Mouse (Mus musculus) right cerebral cortex, postnatal 4 days (tissue): ENCODE data around the gene Tent4a.

Experiments used
- DNase-seq: peaks from one replicate; pipeline ENCODE4 v3.0.0-alpha.2; 2022

Gene Tent4a

DNA sequence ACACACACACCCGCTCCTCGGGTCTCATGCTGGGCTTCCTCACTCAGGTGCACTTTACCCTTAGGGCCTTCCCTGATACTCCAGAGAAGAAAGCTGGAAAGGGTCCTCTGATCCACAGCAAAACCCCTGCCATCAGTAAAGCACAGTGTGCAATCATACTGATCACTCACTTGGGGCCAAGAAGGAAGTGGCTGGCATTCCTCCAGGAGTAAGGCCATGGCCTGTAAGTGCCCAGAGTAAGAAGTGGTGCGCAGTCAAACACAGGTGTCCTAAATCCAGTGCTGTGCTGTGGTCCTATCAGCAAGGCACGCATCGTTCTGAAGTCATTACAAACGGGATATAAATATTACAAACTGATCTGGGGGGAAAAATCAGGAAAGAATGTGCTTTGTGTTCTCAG is 17.0 kb downstream of the Tent4a start:
- no peak for DNase-seq

DNA sequence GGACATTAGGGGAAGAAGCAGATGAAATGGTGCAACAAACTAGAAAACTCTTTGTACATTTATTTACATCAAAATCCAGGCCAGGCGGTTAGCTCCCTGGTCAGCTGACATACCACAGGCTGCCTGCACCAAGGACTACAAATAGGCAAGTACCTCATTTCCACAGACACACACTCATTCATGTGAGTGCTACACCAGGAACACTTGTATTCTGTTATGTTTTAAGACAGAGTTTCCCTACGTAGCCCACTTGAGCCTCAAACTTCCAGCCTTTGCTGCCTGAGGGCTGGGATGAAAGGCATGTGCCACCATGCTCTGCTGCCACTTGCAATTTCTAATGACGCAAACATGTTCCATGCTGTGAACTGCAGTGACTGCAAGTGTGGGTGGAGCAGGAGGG is 19.3 kb downstream of the Tent4a start:
- DNase-seq: no peak

DNA sequence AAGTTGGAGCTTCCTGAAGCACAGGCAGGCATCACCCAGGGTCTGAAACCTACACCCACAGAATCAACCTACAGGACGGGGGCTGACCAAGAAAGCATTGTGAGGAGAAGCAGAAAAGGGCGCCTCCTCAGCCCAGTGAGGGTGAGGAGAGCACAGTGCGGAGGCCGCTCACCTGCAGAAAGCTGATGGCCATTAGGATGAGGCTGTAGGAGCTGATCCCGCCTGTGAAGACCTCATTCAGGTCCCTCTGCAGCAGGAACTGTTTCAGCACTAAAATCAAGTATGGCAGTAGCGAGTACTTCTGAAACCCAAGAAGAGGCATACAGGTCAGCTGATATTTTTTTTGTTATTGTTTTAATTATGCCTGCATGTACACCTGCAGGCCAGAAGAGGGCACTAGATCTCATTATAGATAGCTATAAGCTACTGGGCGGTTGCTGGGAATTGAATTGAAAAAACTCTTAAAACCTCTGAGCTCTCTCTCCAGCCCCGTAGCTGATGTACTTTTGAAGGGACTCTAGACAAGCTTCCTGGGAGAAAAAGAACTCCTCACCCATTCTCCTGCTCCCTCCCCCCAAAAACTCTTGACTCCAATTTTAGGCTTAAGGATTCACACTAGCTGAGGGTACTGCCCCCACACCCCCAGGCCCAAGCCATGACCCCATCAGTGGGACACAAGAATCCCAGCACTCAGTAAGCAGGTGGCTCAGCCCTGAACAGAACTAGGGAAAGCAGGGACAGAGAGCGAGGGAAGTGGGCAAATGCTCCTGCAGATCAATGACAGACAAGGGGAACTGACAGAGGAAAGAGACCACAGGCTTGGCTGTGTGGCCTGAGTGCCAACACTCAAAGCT is 24.8 kb downstream of the Tent4a start:
- DNase-seq: no peak

DNA sequence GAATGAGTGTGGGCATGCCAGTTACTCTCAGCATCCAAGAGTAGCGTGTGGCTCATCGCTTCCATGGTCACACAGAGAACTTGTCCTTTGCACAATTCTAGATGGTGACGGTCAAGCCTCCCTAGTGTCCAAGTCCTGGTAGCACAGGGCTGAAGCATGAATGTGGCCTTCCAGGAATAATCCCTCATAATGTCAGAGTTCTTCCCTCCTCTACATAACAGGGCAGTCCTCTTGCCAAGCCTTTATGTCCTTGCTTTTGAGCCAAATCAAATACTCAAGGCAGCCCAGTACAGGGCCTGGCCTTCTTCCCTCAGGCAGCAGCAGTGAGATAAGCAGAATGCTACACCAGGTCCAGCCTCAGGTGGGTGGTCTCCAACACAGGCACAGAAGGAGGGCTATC is 26.8 kb downstream of the Tent4a start:
- DNase-seq: no peak

DNA sequence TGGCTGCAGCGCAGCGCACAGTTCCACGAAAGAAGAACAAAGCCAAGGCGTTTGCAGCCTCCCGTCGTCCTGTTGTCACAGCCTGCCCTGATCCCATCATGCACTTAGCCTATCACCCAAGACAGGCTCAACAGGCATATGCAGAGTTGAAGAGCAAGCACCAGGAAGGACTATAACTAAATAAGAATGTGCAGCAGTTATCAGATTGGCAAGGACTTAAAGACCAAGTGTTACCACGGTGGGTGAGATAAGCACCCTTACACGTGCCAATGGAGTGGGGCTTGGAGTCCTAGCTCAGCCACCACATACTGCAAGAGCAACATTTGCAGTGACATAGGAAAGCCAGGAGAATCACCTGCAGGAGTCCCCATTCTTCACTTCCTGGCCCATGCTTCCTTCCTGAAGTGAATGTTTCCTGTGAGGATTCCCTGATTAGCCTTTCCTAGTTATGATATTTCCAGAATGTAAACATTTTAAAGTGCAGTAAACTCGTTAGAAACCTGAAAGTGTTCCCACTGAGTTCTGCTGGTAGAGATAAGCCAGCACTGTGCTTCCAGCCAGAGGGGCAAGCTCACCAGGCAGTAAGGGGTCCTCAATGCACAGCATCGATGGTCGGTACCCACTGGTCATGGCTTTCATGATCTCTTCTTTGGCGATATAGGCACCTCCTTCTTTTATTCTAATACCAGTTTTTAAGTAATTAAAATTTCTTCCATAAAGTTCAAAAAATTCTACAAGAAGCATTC is 27.9 kb downstream of the Tent4a start:
- no peak for DNase-seq

DNA sequence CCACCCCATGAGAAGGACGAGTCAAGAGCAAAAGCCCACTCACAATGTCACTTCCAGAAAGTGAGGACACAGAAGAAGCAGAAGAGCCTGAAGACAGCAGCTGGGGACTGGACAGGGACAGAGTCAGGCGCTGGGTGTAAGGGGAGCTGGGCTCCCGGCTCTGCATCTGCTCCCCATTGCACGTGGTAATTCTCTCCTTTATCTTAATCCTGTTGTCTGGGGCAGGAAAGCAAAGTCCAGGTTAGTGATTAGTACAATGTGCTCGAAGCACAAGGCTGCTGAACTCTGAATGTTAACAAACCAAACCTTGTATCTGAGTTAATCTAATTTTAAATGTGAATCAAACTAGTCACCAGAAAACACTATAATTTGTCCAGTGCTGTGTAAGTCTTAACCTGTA is 31.6 kb downstream of the Tent4a start:
- no peak for DNase-seq

DNA sequence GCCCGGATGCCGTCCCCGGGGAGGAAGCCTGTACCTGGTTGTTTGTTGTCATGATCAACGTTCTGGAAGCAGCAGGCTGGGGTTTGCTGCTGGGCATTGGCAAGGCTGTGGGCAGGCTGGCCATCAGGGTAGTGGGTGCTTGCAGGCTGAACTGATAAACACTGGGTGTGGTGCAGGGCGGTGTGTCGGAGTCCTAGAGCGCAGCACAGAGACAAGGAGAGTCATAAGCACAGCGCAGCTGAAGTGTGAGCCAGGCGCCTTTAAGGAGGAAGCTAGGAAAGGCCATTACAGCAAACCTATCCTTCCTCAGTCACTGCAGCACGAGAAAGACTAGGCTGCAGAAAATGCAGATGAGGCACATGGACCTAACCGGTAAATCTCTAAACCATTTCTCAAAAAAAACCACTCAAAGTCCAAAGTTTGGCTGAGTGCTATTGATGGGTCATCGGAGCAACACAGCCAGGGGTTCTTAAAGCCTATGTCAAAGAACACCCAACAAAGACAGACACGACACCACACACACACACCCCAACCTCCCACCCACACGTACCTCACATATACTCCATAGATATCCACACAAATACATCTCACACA is 32.2 kb downstream of the Tent4a start:
- DNase-seq: no peak

DNA sequence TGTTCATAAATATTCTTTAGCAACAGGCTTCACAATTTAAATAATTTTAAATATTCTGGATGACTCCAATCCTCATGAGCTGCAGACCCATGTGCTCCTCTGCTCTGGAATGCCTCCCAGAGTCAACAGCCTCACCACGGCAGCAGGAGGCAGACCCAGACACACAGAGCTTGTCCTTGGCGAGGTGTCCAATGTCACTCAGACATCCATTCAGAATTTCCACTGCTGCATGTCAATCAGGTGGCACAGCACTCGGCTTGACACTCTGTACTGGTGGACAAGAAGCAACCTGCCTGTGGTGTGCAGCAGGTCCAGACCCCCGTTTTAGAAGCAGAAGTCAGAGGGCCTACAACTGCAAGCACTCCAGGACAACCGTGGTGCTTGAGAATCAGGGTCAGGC is 36.1 kb downstream of the Tent4a start:
- no peak for DNase-seq

DNA sequence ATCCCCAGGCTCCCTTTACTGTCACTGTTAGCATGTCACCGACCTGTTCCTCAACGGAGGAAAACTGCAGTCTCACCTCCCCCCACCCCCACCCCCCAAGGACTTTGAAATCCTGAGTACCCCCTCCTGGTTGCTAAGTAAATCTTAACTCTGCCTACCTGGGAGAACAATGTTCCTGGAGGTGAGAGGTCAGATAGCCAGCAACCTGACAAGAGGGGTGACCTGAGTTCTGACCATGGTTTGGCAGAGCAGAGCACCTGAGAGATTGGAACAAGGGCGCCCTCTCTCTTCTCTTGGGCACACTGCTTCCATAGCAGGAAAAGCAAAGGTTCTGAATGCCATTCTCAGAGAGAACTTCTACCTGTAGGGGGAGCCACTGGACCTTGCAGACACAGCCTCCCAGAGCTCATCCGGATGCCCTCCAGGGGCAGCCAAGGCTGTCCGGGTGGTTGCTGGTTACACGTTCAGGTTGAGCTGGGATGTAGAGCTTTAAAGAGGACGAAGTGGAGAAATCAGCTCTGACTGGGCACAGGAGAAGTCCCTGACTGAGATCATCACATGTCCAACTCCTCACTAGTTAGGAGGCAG is 41.4 kb downstream of the Tent4a start:
- no peak for DNase-seq

DNA sequence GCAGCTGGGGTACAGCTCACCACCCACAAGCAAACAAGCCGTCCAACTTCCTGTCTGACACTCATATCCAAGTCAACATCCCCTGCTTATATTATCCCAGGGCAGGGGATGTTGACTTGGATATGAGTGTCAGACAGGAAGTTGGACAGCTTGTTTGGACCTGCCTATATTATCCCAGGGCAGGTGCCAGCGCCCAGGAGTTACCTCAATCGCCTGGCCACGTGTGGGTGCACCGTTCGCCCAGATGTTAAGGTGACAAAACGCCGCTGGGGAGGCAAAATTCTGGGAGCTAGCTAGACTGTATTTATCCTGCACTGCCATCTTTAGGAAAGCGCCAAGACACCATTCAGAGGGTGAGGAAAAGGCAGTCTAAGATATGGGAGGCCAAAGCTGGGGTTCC is 44.6 kb downstream of the Tent4a start:
- no peak for DNase-seq

DNA sequence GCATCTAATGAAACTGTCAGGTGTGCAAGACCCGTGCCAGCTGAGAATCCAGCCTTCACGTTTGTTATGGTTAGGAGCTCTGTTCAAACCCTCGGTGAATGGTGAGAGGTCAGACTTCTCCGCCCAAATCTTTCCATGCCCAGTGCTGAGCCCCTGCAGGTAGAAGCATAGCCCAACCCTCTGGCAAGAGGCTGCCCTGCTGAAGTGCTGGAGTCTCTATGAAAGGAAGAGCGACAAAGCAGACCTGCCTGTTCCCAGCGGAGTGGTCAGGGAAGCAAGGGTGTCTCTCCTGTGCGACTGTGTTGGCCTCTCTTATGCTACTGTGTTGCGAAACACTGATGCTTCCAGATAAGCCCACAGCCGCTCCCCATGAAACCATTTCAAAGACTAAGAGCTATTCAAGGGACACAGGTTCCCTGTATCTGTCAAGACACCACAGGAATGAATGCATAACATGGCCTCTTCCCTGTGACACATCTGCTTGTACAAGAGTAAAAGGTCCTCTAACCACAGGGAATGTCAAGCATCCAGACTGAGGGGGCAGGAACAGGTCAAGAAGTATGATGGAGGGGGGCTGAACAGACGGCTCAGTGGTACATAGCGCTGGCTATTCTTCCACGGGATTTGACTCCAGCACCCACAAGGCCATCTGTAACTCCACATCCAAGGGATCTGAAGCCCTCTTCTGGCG is 45.7 kb downstream of the Tent4a start:
- DNase-seq: no peak

DNA sequence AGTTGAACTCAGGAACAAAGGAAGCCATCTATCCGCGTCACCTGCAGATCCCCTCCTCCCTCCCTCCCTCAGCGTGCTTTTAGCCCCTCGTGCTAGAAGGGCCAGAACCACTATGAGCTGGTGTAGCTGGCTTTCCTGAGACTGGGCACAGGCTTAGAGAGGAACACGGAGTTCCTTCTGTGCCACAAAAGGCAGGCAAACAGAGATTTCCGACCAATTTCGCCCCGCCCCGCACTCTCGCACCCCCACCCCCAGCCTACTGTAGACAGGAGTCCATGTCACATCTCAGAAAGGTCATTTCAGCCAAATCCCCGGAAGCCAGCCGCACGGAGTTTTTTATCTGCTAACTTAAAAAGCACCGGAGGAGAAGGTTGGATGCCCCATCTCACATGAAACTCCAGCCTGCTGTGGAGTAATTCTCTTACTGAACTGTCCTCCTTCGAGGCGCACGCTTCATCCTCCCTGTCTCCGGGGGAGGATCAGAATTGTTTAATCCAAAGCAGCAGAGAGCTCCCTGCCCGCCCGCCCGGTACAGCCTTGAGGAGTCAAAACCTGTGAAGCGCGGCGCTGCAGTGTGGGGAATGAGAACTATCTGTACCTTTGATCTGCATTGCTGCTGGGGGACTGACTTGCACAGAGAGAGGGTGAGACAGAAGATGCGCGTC is 46.7 kb downstream of the Tent4a start:
- no peak for DNase-seq

DNA sequence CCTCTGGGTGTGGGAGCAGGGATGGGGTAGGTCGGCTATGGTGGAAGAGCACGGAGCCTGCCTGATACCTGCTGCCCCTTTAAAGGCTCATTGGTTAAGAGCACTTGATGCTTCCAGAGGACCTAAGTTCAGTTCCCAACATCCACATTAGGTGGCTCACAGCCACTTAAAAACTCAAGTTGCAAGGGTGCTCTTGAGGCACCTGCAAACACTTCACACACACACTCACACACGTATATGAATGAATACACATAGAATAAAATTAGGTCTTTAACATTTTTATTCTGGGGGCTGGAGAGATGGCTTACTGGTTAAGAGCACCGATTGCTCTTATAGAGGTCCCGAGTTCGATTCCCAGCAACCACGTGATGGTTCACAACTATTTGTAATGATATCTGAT is 47.3 kb downstream of the Tent4a start:
- no peak for DNase-seq

DNA sequence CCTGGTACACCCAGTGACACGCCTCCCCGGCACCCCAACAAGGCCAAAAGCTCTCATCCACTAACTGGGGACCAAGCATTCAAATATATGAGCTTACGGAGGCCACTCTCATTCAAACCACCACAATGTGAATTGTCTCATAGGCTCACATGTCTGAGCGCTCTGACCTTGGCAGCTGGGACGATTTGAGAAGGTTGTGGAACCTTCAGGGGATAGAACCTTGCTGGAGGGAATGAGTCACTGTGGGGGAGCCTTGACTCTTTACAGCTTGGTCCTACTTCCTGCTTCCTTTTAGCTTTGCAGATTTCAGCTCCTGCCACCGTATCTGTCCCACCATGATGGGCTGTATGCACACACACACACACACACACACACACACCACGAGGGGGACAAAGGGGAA is 48.6 kb downstream of the Tent4a start:
- DNase-seq: no peak

DNA sequence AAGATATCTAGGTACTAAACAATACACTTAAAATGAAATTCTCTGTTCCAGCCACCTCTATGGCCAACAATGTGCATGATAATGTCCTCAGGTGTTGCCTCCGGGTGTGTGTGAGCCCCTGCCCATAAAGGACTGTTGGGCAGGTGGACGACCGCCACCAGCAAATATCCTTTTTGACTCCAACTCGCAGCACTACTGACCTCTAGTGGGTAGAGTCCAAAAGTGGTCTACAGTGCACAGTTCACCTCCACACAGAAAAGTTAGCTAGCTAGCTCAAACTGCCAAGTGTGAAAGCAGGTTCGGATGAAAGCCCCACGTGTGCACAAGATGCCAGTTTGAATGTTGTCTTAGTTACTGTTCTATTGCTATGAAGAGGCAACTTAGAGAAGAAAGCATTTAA is 49.1 kb downstream of the Tent4a start:
- no peak for DNase-seq

DNA sequence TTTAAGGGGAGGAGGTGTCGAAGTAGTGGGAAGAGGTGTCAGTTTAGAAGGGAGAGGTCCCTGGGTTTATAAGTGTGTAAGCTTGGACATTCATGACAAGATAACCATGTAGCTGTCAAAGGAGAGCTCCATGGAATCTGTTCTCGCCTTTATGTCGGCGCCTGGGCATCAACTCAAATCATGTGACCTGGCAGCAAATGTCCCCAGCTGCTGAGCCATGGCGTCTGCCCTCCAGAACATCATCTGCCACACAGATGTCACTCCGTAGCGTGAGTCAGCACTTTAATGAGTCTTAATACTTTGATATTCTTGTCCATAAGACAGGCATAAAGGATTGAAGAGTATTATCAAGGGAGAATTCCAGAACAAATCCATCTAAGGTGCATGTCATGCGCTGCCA is 51.7 kb downstream of the Tent4a start:
- no peak for DNase-seq

DNA sequence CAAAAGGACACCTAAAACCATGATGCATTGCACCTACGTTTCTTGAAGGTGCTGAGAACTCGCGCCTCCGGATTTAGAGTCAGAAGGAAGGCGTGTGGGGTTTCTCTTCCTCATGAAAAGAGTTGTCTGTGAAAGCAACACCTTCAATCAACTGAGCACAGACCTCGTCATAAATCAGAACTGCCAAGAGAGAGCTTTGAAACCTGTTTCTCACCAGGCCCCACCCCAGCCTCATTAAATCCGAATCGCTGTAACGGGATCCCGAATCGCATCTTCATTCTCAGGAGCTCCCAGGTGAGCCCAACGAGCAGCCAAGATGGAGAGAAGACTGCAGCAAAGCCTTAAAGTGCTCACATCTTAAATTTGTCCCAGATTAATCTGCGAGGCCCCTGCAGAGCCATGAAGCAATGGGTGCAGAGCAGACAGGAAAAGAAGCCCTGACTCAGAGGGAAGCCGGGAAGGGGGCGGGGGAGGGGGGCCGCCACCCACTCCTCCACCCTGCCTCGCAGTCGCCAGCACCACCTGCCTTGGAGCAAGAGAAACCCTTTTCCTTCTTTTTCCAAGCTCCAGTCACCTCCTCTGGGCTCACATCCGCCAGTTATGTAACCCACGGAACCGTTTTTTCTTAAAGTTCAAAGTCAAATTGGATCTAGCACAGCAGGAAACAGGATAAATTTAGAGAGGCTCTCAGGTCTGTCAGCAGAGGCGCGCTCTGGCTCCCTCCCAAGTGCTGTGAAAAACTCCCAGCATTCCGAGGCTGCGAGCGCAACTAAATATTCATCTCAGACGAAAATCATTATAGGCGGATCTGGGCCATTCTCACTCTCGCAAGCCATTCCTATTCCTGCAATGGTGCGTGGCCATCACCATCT is 52.5 kb downstream of the Tent4a start:
- DNase-seq: peak; percentile 77

DNA sequence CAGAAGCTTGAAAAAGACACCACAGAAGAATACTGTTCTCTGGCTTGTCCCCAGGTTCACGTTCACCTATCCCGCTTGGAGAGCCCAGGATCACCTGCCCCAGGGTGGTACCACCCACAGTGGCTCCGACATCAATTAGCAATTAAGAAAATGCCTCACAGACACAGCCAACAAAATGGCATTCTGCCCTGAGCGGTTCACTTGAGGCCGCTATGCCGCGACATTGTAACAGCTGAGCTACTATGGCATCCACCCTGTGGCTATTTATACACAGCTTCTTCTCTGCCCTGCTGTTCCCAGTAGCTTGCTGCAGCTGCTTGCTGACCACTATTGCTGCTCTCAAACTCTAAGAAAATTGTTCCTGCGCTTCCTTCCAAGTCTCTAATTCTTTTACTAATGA is 53.4 kb downstream of the Tent4a start:
- DNase-seq: no peak

DNA sequence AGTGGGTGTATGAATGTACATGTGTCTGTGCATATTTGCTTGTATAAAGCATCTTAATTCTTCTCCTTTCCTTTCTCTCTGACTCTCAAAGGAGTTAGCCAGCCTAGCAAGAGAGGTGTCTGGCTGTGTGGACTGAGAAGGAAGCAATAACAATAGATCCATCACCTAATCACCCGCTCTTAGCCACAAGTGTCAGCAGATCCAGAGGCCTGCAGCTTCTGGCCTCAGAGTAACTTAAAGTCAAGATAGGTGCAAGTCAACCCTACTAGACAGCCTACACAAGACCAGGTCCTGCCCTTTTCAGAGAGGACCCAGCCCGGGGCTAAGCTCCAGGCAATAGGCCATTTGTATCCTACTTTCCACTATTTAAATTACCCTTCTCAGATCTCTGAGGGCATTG is 54.5 kb downstream of the Tent4a start:
- DNase-seq: no peak

DNA sequence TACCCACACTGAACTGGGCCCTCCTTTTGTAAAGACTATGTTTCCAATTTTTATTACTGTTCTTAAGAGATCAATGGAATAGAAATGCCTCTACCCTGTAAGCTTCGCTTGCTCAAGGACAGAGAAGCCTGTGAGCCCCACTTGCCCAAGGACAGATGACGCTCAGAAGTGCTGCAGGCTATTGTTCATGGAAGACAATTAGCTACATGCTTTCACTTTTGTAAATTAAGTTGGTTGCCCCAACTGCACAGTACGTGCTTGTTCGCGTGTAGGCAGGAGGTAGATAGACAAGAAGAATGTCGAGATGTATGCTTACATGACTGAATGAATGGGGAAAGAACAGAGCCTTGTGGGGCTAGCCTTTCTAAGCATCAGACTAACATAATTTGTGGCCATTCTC is 55.7 kb downstream of the Tent4a start:
- no peak for DNase-seq
